Mouse (Mus musculus): ENCODE measurements around the gene Shisa6. TPM values are rescaled to one million over a fixed set of nuclear protein-coding genes. Genes with fewer than 3 reads are reported as not detected.
A peak's percentile ranks its signal among the peaks of the same experiment; 100 is the strongest.

Shisa6 gene
- polyA plus RNA-seq, 1 experiment from 2014 or later, result 0.70 TPM

GRCm38 (mm10) chr11:66312764-66313163, 213.0 kb downstream of the Shisa6 start:
- DNase-seq (ENCODE audit: low spot score), result no peak
- no peak overlapping the region for H3K4me2 ChIP-seq (ENCODE audit: low read depth)
- no peaks in the 10 kb centered on the region for H3K36me3 ChIP-seq (ENCODE audit: control insufficient read depth, insufficient read depth, low read length)
- no peak overlapping the region for H3K27ac ChIP-seq (ENCODE audit: low read depth, low read length)
- no peaks in the 10 kb centered on the region for H3K27me3 ChIP-seq (ENCODE audit: control insufficient read depth, insufficient read depth, low read length)
- 86% methylated on average over 7 of the region's 7 CpGs for WGBS
- no peak overlapping the region for H3K4me3 ChIP-seq (ENCODE audit: low read depth, low read length)
- no peaks in the 10 kb centered on the region for H3K9me3 ChIP-seq (ENCODE audit: control insufficient read depth, low read length)
- no peak overlapping the region for H3K9ac ChIP-seq (ENCODE audit: low read length)
- no peak for ATAC-seq (ENCODE audit: insufficient read depth, low FRiP score, low TSS enrichment)
- no peaks in the 10 kb centered on the region for H3K4me1 ChIP-seq (ENCODE audit: control insufficient read depth, insufficient read depth, low read length)

GRCm38 (mm10) chr11:66304396-66304795, 221.4 kb downstream of the Shisa6 start:
- DNase-seq (ENCODE audit: low spot score), result no peak
- 57% methylated on average over 1 of the region's 1 CpGs for WGBS
- no peaks in the 10 kb centered on the region for H3K9me3 ChIP-seq (ENCODE audit: control insufficient read depth, low read length)
- no peak overlapping the region for H3K27ac ChIP-seq (ENCODE audit: low read depth, low read length)
- H3K4me2 ChIP-seq (ENCODE audit: low read depth), result no peak overlapping the region
- no peak overlapping the region for H3K4me3 ChIP-seq (ENCODE audit: low read depth, low read length)
- H3K9ac ChIP-seq (ENCODE audit: low read length), result no peak overlapping the region
- no peaks in the 10 kb centered on the region for H3K27me3 ChIP-seq (ENCODE audit: control insufficient read depth, insufficient read depth, low read length)
- H3K36me3 ChIP-seq (ENCODE audit: control insufficient read depth, insufficient read depth, low read length), result no peaks in the 10 kb centered on the region
- no peaks in the 10 kb centered on the region for H3K4me1 ChIP-seq (ENCODE audit: control insufficient read depth, insufficient read depth, low read length)
- ATAC-seq (ENCODE audit: insufficient read depth, low FRiP score, low TSS enrichment), result no peak

GRCm38 (mm10) chr11:66274707-66275081, 251.1 kb downstream of the Shisa6 start:
- ATAC-seq (ENCODE audit: insufficient read depth, low FRiP score, low TSS enrichment) (no peak), DNase-seq (ENCODE audit: low spot score) (no peak)
- no peaks in the 10 kb centered on the region for H3K36me3 ChIP-seq (ENCODE audit: control insufficient read depth, insufficient read depth, low read length)
- H3K9me3 ChIP-seq (ENCODE audit: control insufficient read depth, low read length), result no peaks in the 10 kb centered on the region
- H3K9ac ChIP-seq (ENCODE audit: low read length), result no peak overlapping the region
- H3K27ac ChIP-seq (ENCODE audit: low read depth, low read length), result no peak overlapping the region
- 84% methylated on average over 2 of the region's 2 CpGs for WGBS
- no peaks in the 10 kb centered on the region for H3K27me3 ChIP-seq (ENCODE audit: control insufficient read depth, insufficient read depth, low read length)
- H3K4me2 ChIP-seq (ENCODE audit: low read depth), result no peak overlapping the region
- no peak overlapping the region for H3K4me3 ChIP-seq (ENCODE audit: low read depth, low read length)
- H3K4me1 ChIP-seq (ENCODE audit: control insufficient read depth, insufficient read depth, low read length), result no peaks in the 10 kb centered on the region

GRCm38 (mm10) chr11:66273904-66274706, 251.7 kb downstream of the Shisa6 start:
- Histone ChIP-seq H3K4me3 (ENCODE audit: low read depth, low read length) (no peak overlapping the region), H3K27me3 (ENCODE audit: control insufficient read depth, insufficient read depth, low read length) (no peaks in the 10 kb centered on the region), H3K27ac (ENCODE audit: low read depth, low read length) (no peak overlapping the region), H3K9me3 (ENCODE audit: control insufficient read depth, low read length) (no peaks in the 10 kb centered on the region), H3K36me3 (ENCODE audit: control insufficient read depth, insufficient read depth, low read length) (no peaks in the 10 kb centered on the region), H3K4me2 (ENCODE audit: low read depth) (no peak overlapping the region), H3K9ac (ENCODE audit: low read length) (no peak overlapping the region), H3K4me1 (ENCODE audit: control insufficient read depth, insufficient read depth, low read length) (no peaks in the 10 kb centered on the region)
- DNase-seq (ENCODE audit: low spot score) (no peak), ATAC-seq (ENCODE audit: insufficient read depth, low FRiP score, low TSS enrichment) (no peak)
- WGBS, result 63% methylated on average over 8 of the region's 8 CpGs

GRCm38 (mm10) chr11:66267029-66267428, 258.7 kb downstream of the Shisa6 start:
- DNase-seq (ENCODE audit: low spot score), result no peak
- H3K9ac ChIP-seq (ENCODE audit: low read length), result no peak overlapping the region

GRCm38 (mm10) chr11:66265336-66265990, 260.3 kb downstream of the Shisa6 start:
- Histone ChIP-seq H3K4me2 (ENCODE audit: low read depth) (no peak overlapping the region), H3K27me3 (ENCODE audit: control insufficient read depth, insufficient read depth, low read length) (no peaks in the 10 kb centered on the region), H3K9me3 (ENCODE audit: control insufficient read depth, low read length) (no peaks in the 10 kb centered on the region), H3K4me1 (ENCODE audit: control insufficient read depth, insufficient read depth, low read length) (no peaks in the 10 kb centered on the region), H3K4me3 (ENCODE audit: low read depth, low read length) (no peak overlapping the region), H3K36me3 (ENCODE audit: control insufficient read depth, insufficient read depth, low read length) (no peaks in the 10 kb centered on the region), H3K27ac (ENCODE audit: low read depth, low read length) (no peak overlapping the region), H3K9ac (ENCODE audit: low read length) (no peak overlapping the region)
- DNase-seq (ENCODE audit: low spot score) (no peak), ATAC-seq (ENCODE audit: insufficient read depth, low FRiP score, low TSS enrichment) (no peak)
- WGBS, result 90% methylated on average over 1 of the region's 1 CpGs

More at GRCm38 (mm10) chr11:66267029-66267428, 258.7 kb downstream of the Shisa6 start:
- no peaks in the 10 kb centered on the region for H3K27me3 ChIP-seq (ENCODE audit: control insufficient read depth, insufficient read depth, low read length)
- no peaks in the 10 kb centered on the region for H3K9me3 ChIP-seq (ENCODE audit: control insufficient read depth, low read length)
- no peak overlapping the region for H3K4me3 ChIP-seq (ENCODE audit: low read depth, low read length)
- no peak for ATAC-seq (ENCODE audit: insufficient read depth, low FRiP score, low TSS enrichment)
- H3K27ac ChIP-seq (ENCODE audit: low read depth, low read length), result no peak overlapping the region
- no peak overlapping the region for H3K4me2 ChIP-seq (ENCODE audit: low read depth)
- no peaks in the 10 kb centered on the region for H3K4me1 ChIP-seq (ENCODE audit: control insufficient read depth, insufficient read depth, low read length)
- H3K36me3 ChIP-seq (ENCODE audit: control insufficient read depth, insufficient read depth, low read length), result no peaks in the 10 kb centered on the region
- WGBS, result 53% methylated on average over 3 of the region's 3 CpGs

- Histone ChIP-seq H3K36me3 (ENCODE audit: control insufficient read depth, insufficient read depth, low read length) (no peaks in the 10 kb centered on the region), H3K27ac (ENCODE audit: low read depth, low read length) (no peak overlapping the region), H3K4me3 (ENCODE audit: low read depth, low read length) (no peak overlapping the region), H3K9me3 (ENCODE audit: control insufficient read depth, low read length) (no peaks in the 10 kb centered on the region), H3K9ac (ENCODE audit: low read length) (no peak overlapping the region), H3K4me1 (ENCODE audit: control insufficient read depth, insufficient read depth, low read length) (no peaks in the 10 kb centered on the region), H3K27me3 (ENCODE audit: control insufficient read depth, insufficient read depth, low read length) (no peaks in the 10 kb centered on the region), H3K4me2 (ENCODE audit: low read depth) (no peak overlapping the region)
- ATAC-seq (ENCODE audit: insufficient read depth, low FRiP score, low TSS enrichment) (no peak), DNase-seq (ENCODE audit: low spot score) (no peak)
- 78% methylated on average over 2 of the region's 2 CpGs for WGBS
These were observed 265.6 kb downstream of the Shisa6 start for GRCm38 (mm10) chr11:66260205-66260604.

- Histone ChIP-seq H3K27ac (ENCODE audit: low read depth, low read length) (no peak overlapping the region), H3K27me3 (ENCODE audit: control insufficient read depth, insufficient read depth, low read length) (no peaks in the 10 kb centered on the region), H3K9me3 (ENCODE audit: control insufficient read depth, low read length) (no peaks in the 10 kb centered on the region), H3K36me3 (ENCODE audit: control insufficient read depth, insufficient read depth, low read length) (no peaks in the 10 kb centered on the region), H3K4me2 (ENCODE audit: low read depth) (no peak overlapping the region), H3K9ac (ENCODE audit: low read length) (no peak overlapping the region), H3K4me3 (ENCODE audit: low read depth, low read length) (no peak overlapping the region), H3K4me1 (ENCODE audit: control insufficient read depth, insufficient read depth, low read length) (no peaks in the 10 kb centered on the region)
- WGBS, result 20% methylated on average over 3 of the region's 3 CpGs
- no peak for ATAC-seq (ENCODE audit: insufficient read depth, low FRiP score, low TSS enrichment)
- peak; percentile 50 for DNase-seq (ENCODE audit: low spot score)
These were observed 266.9 kb downstream of the Shisa6 start for GRCm38 (mm10) chr11:66258851-66259250.

GRCm38 (mm10) chr11:66247115-66247514, 278.6 kb downstream of the Shisa6 start:
- Histone ChIP-seq H3K27ac (ENCODE audit: low read depth, low read length) (no peak overlapping the region), H3K36me3 (ENCODE audit: control insufficient read depth, insufficient read depth, low read length) (no peaks in the 10 kb centered on the region), H3K4me3 (ENCODE audit: low read depth, low read length) (no peak overlapping the region), H3K27me3 (ENCODE audit: control insufficient read depth, insufficient read depth, low read length) (no peaks in the 10 kb centered on the region), H3K9me3 (ENCODE audit: control insufficient read depth, low read length) (no peaks in the 10 kb centered on the region), H3K9ac (ENCODE audit: low read length) (no peak overlapping the region), H3K4me1 (ENCODE audit: control insufficient read depth, insufficient read depth, low read length) (no peaks in the 10 kb centered on the region), H3K4me2 (ENCODE audit: low read depth) (no peak overlapping the region)
- WGBS, result 85% methylated on average over 5 of the region's 5 CpGs
- ATAC-seq (ENCODE audit: insufficient read depth, low FRiP score, low TSS enrichment) (no peak), DNase-seq (ENCODE audit: low spot score) (no peak)
